Mouse (Mus musculus): ENCODE results near the gene Chrm5. TPM values are rescaled to one million over a fixed set of nuclear protein-coding genes. Genes with fewer than 3 reads are reported as not detected.
A peak's percentile ranks its signal among the peaks of the same experiment; 100 is the strongest.
"Not testable (repeated sequence)": the region's sequence is repeated elsewhere in the genome, so short reads cannot be mapped to it uniquely, and the experiment has no call there.

The Chrm5 gene
- polyA plus RNA-seq, 1 experiment, result not detected

DNA sequence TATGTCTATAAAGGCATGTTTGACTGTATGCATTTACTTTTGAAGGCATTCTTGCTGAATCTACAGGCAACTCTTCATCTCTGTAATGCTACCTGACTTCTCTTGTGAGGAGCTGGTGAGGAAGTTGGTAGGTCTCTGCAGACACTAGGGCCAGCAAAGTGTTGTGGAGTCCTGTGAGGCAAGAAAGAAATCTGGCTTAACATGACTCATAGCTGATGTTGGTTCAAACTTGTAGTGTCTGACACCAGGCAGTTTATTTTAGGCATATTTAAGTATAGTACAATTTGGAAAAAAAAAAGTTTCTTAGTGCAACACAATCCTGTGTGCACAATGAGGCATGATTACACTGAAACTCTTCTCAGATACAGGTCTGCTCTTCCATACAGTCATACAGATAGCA, 11.0 kb downstream of the Chrm5 start:
- Histone ChIP-seq H3K9me3 (ENCODE audit: control insufficient read depth, low read length) (no peaks in the 10 kb centered on the region), H3K4me1 (ENCODE audit: control insufficient read depth) (no peaks in the 10 kb centered on the region), H3K4me3 (replicated peaks) (no peak overlapping the region), H3K27me3 (ENCODE audit: control insufficient read depth) (no peaks in the 10 kb centered on the region), H3K36me3 (ENCODE audit: control insufficient read depth) (peaks cover 53% of the 10 kb centered on the region)
- TF ChIP-seq TAL1 (IDR thresholded peaks at IDR 0.05; ENCODE audit: low read length) (no peak), GATA1 (IDR thresholded peaks at IDR 0.05; ENCODE audit: low read length) (no peak)

DNA sequence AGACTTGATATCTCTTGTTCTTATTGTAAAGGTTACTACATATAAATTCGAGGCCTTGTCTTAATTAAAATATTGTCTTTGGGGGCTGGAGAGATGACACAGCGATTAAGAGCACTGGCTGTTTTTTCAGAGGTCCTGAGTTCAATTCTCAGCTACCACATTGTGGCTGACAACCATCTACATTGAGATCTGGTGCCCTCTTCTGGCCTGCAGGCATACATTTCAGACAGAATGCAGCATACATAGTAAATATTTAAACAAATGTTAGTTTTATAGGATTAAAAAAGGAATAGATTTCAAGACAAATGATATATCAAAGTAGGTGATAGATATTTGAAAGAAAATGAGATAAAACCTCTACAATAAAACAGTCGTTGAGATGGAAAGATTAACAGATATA, 20.0 kb downstream of the Chrm5 start:
- Histone ChIP-seq H3K27me3 (ENCODE audit: control insufficient read depth) (no peaks in the 10 kb centered on the region), H3K4me1 (ENCODE audit: control insufficient read depth) (peaks cover 15% of the 10 kb centered on the region), H3K4me3 (replicated peaks) (no peak overlapping the region), H3K36me3 (ENCODE audit: control insufficient read depth) (peaks cover 56% of the 10 kb centered on the region), H3K9me3 (ENCODE audit: control insufficient read depth, low read length) (peaks cover 2% of the 10 kb centered on the region)
- no peak for TF ChIP-seq TAL1 (IDR thresholded peaks at IDR 0.05; ENCODE audit: low read length)
- TF ChIP-seq GATA1 (IDR thresholded peaks at IDR 0.05; ENCODE audit: low read length), result no peak

- H3K36me3 ChIP-seq (ENCODE audit: control insufficient read depth), result peaks cover 17% of the 10 kb centered on the region
- H3K4me3 ChIP-seq (replicated peaks), result peak within 1 kb of the TSS; percentile 79
- H3K4me1 ChIP-seq (ENCODE audit: control insufficient read depth), result peaks cover 35% of the 10 kb centered on the region
- H3K27me3 ChIP-seq (ENCODE audit: control insufficient read depth), result no peaks in the 10 kb centered on the region
- TF ChIP-seq GATA1 (IDR thresholded peaks at IDR 0.05; ENCODE audit: low read length) (no peak), TAL1 (IDR thresholded peaks at IDR 0.05; ENCODE audit: low read length) (no peak)
- peaks cover under 1% of the 10 kb centered on the region for H3K9me3 ChIP-seq (ENCODE audit: control insufficient read depth, low read length)
Measured at GRCm38 (mm10) chr2:112454862-112455564, 25.6 kb downstream of the Chrm5 start, which contains the start of gene Emc7. Emc7 (plus strand) TSS chr2:112454997.

- Histone ChIP-seq H3K27me3 (ENCODE audit: control insufficient read depth) (no peaks in the 10 kb centered on the region), H3K36me3 (ENCODE audit: control insufficient read depth) (peaks cover 10% of the 10 kb centered on the region), H3K4me3 (replicated peaks) (peak overlapping the region; percentile 79), H3K4me1 (ENCODE audit: control insufficient read depth) (peaks cover 38% of the 10 kb centered on the region), H3K9me3 (ENCODE audit: control insufficient read depth, low read length) (no peaks in the 10 kb centered on the region)
- TF ChIP-seq GATA1 (IDR thresholded peaks at IDR 0.05; ENCODE audit: low read length) (no peak), TAL1 (IDR thresholded peaks at IDR 0.05; ENCODE audit: low read length) (no peak)
Measured at GRCm38 (mm10) chr2:112454125-112454861, 26.3 kb downstream of the Chrm5 start.

- not testable (repeated sequence) for H3K36me3 ChIP-seq (ENCODE audit: control insufficient read depth); H3K9me3 ChIP-seq (ENCODE audit: control insufficient read depth, low read length); H3K4me3 ChIP-seq (replicated peaks); H3K27me3 ChIP-seq (ENCODE audit: control insufficient read depth)
- peaks cover 36% of the 10 kb centered on the region for H3K4me1 ChIP-seq (ENCODE audit: control insufficient read depth)
Measured at GRCm38 (mm10) chr2:112452513-112452912, 28.1 kb downstream of the Chrm5 start.

DNA sequence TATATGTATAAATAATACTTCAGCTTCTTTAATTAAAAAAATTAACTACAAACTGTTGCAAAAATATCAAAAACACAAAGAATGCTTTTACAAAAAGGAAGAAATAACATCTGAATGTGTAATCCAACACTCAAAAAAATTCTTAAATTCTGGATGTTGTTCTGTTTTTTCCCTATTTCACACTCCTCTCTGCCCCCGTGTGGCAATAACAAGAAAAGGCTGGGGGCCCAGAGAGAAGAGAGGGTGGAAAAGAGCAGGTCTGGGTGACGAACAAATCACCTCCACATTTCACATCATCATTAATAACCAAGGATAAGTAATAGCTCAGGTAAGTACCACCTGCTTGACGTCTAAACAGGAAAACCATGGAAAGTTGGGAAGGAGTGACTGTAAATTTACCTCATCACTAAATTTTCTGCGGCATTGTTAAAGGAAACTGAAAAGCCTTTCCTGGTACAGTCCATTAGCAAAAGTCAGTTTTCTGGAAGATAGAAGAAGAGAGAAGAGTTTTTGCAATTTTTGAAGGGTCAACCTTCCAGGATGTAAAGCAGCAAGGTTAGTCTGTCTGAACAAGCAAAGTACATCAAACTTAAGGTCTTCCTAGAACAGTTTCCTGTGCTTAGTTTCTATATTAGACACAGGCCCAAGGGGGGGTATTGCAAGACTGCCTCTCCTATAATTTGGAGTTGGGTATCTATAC, 30.8 kb downstream of the Chrm5 start:
- TF ChIP-seq GATA1 (IDR thresholded peaks at IDR 0.05; ENCODE audit: low read length), result no peak
- TF ChIP-seq TAL1 (IDR thresholded peaks at IDR 0.05; ENCODE audit: low read length), result no peak
- Histone ChIP-seq H3K4me3 (replicated peaks) (no peak overlapping the region), H3K27me3 (ENCODE audit: control insufficient read depth) (no peaks in the 10 kb centered on the region), H3K36me3 (ENCODE audit: control insufficient read depth) (no peaks in the 10 kb centered on the region), H3K4me1 (ENCODE audit: control insufficient read depth) (peaks cover 22% of the 10 kb centered on the region), H3K9me3 (ENCODE audit: control insufficient read depth, low read length) (no peaks in the 10 kb centered on the region)

GRCm38 (mm10) chr2:112448510-112449059, 32.0 kb downstream of the Chrm5 start:
- Histone ChIP-seq H3K27me3 (ENCODE audit: control insufficient read depth) (no peaks in the 10 kb centered on the region), H3K36me3 (ENCODE audit: control insufficient read depth) (no peaks in the 10 kb centered on the region), H3K9me3 (ENCODE audit: control insufficient read depth, low read length) (no peaks in the 10 kb centered on the region), H3K4me3 (replicated peaks) (no peak overlapping the region), H3K4me1 (ENCODE audit: control insufficient read depth) (peaks cover 16% of the 10 kb centered on the region)
- TF ChIP-seq GATA1 (IDR thresholded peaks at IDR 0.05; ENCODE audit: low read length), result no peak
- no peak for TF ChIP-seq TAL1 (IDR thresholded peaks at IDR 0.05; ENCODE audit: low read length)

GRCm38 (mm10) chr2:112448046-112448445, 32.5 kb downstream of the Chrm5 start:
- H3K27me3 ChIP-seq (ENCODE audit: control insufficient read depth); H3K9me3 ChIP-seq (ENCODE audit: control insufficient read depth, low read length); H3K4me3 ChIP-seq (replicated peaks); H3K36me3 ChIP-seq (ENCODE audit: control insufficient read depth): not testable (repeated sequence)
- H3K4me1 ChIP-seq (ENCODE audit: control insufficient read depth), result peaks cover 15% of the 10 kb centered on the region

DNA sequence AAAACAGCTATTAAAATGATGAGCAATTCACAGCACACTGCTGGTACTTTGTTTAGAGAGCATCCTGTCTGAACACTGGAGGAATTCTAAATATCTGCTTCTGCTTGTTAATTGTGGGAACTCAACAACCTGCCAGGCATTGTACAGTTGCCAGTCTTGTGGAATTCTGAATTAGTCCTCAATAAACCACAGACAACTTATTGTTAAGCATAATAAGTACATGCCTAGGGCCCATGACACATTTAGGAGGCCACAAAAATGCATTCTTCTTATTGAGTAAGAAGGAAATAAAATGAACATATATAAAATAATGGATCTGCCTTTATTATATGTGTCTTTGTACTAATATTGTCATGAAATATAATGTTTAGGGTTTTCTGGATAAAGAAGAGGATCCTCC, 35.1 kb downstream of the Chrm5 start:
- no peaks in the 10 kb centered on the region for H3K36me3 ChIP-seq (ENCODE audit: control insufficient read depth)
- H3K27me3 ChIP-seq (ENCODE audit: control insufficient read depth), result no peaks in the 10 kb centered on the region
- peaks cover 3% of the 10 kb centered on the region for H3K4me1 ChIP-seq (ENCODE audit: control insufficient read depth)
- no peak overlapping the region for H3K4me3 ChIP-seq (replicated peaks)
- TF ChIP-seq TAL1 (IDR thresholded peaks at IDR 0.05; ENCODE audit: low read length), result no peak
- no peak for TF ChIP-seq GATA1 (IDR thresholded peaks at IDR 0.05; ENCODE audit: low read length)
- H3K9me3 ChIP-seq (ENCODE audit: control insufficient read depth, low read length), result no peaks in the 10 kb centered on the region
